Mouse (Mus musculus): Measurements from ENCODE around the gene Lhpp. TPM values are rescaled to one million over a fixed set of nuclear protein-coding genes. Genes with fewer than 3 reads are reported as not detected.

Lhpp gene
- polyA plus RNA-seq, 1 experiment = 6.5 TPM

- no peak overlapping the region for H3K4me3 ChIP-seq (ENCODE audit: insufficient read depth, low read length)
- TF ChIP-seq CTCF (IDR thresholded peaks at IDR 0.05; ENCODE audit: borderline replicate concordance, insufficient read depth, low read length) (no peak), POLR2A (IDR thresholded peaks at IDR 0.05; ENCODE audit: low read depth, low read length) (no peak)
- H3K4me1 ChIP-seq (ENCODE audit: control insufficient read depth, insufficient read depth, low read length) = no peaks in the 10 kb centered on the region
- H3K27ac ChIP-seq (ENCODE audit: insufficient read depth, low read length) = no peak overlapping the region
These were observed 128.4 kb downstream of the Lhpp start for GRCm38 (mm10) chr7:132738844-132739243.

- no peak overlapping the region for H3K4me3 ChIP-seq (ENCODE audit: insufficient read depth, low read length)
- no peak overlapping the region for H3K27ac ChIP-seq (ENCODE audit: insufficient read depth, low read length)
- H3K4me1 ChIP-seq (ENCODE audit: control insufficient read depth, insufficient read depth, low read length) = no peaks in the 10 kb centered on the region
- no peak for TF ChIP-seq POLR2A (IDR thresholded peaks at IDR 0.05; ENCODE audit: low read depth, low read length)
- no peak for TF ChIP-seq CTCF (IDR thresholded peaks at IDR 0.05; ENCODE audit: borderline replicate concordance, insufficient read depth, low read length)
These were observed 129.4 kb downstream of the Lhpp start for GRCm38 (mm10) chr7:132739829-132740228.

- Histone ChIP-seq H3K27ac (ENCODE audit: insufficient read depth, low read length) (no peak overlapping the region), H3K4me1 (ENCODE audit: control insufficient read depth, insufficient read depth, low read length) (no peaks in the 10 kb centered on the region), H3K4me3 (ENCODE audit: insufficient read depth, low read length) (no peak overlapping the region)
- TF ChIP-seq CTCF (IDR thresholded peaks at IDR 0.05; ENCODE audit: borderline replicate concordance, insufficient read depth, low read length) (no peak), POLR2A (IDR thresholded peaks at IDR 0.05; ENCODE audit: low read depth, low read length) (no peak)
These were observed 132.5 kb downstream of the Lhpp start for GRCm38 (mm10) chr7:132742912-132743311.

- TF ChIP-seq POLR2A (IDR thresholded peaks at IDR 0.05; ENCODE audit: low read depth, low read length) (no peak), CTCF (IDR thresholded peaks at IDR 0.05; ENCODE audit: borderline replicate concordance, insufficient read depth, low read length) (no peak)
- Histone ChIP-seq H3K4me1 (ENCODE audit: control insufficient read depth, insufficient read depth, low read length) (no peaks in the 10 kb centered on the region), H3K4me3 (ENCODE audit: insufficient read depth, low read length) (no peak overlapping the region), H3K27ac (ENCODE audit: insufficient read depth, low read length) (no peak overlapping the region)
These were observed 136.7 kb downstream of the Lhpp start for GRCm38 (mm10) chr7:132747096-132747495.

GRCm38 (mm10) chr7:132748076-132748769 lies 137.8 kb downstream of the Lhpp start:
- no peak overlapping the region for H3K27ac ChIP-seq (ENCODE audit: insufficient read depth, low read length)
- H3K4me1 ChIP-seq (ENCODE audit: control insufficient read depth, insufficient read depth, low read length) = no peaks in the 10 kb centered on the region
- H3K4me3 ChIP-seq (ENCODE audit: insufficient read depth, low read length) = no peak overlapping the region
- no peak for TF ChIP-seq POLR2A (IDR thresholded peaks at IDR 0.05; ENCODE audit: low read depth, low read length)
- TF ChIP-seq CTCF (IDR thresholded peaks at IDR 0.05; ENCODE audit: borderline replicate concordance, insufficient read depth, low read length) = no peak

- TF ChIP-seq CTCF (IDR thresholded peaks at IDR 0.05; ENCODE audit: borderline replicate concordance, insufficient read depth, low read length) (no peak), POLR2A (IDR thresholded peaks at IDR 0.05; ENCODE audit: low read depth, low read length) (no peak)
- Histone ChIP-seq H3K4me1 (ENCODE audit: control insufficient read depth, insufficient read depth, low read length) (no peaks in the 10 kb centered on the region), H3K27ac (ENCODE audit: insufficient read depth, low read length) (no peak overlapping the region), H3K4me3 (ENCODE audit: insufficient read depth, low read length) (no peak overlapping the region)
These were observed 139.1 kb downstream of the Lhpp start for GRCm38 (mm10) chr7:132749504-132749903.

GRCm38 (mm10) chr7:132751716-132752115 lies 141.3 kb downstream of the Lhpp start:
- Histone ChIP-seq H3K27ac (ENCODE audit: insufficient read depth, low read length) (no peak overlapping the region), H3K4me1 (ENCODE audit: control insufficient read depth, insufficient read depth, low read length) (no peaks in the 10 kb centered on the region), H3K4me3 (ENCODE audit: insufficient read depth, low read length) (no peak overlapping the region)
- TF ChIP-seq POLR2A (IDR thresholded peaks at IDR 0.05; ENCODE audit: low read depth, low read length) (no peak), CTCF (IDR thresholded peaks at IDR 0.05; ENCODE audit: borderline replicate concordance, insufficient read depth, low read length) (no peak)

- no peaks in the 10 kb centered on the region for H3K4me1 ChIP-seq (ENCODE audit: control insufficient read depth, insufficient read depth, low read length)
- no peak overlapping the region for H3K4me3 ChIP-seq (ENCODE audit: insufficient read depth, low read length)
- no peak overlapping the region for H3K27ac ChIP-seq (ENCODE audit: insufficient read depth, low read length)
- no peak for TF ChIP-seq POLR2A (IDR thresholded peaks at IDR 0.05; ENCODE audit: low read depth, low read length)
- no peak for TF ChIP-seq CTCF (IDR thresholded peaks at IDR 0.05; ENCODE audit: borderline replicate concordance, insufficient read depth, low read length)
These were observed 143.3 kb downstream of the Lhpp start for GRCm38 (mm10) chr7:132753518-132754388.

GRCm38 (mm10) chr7:132754389-132754750 lies 143.9 kb downstream of the Lhpp start:
- Histone ChIP-seq H3K4me3 (ENCODE audit: insufficient read depth, low read length) (no peak overlapping the region), H3K27ac (ENCODE audit: insufficient read depth, low read length) (no peak overlapping the region), H3K4me1 (ENCODE audit: control insufficient read depth, insufficient read depth, low read length) (no peaks in the 10 kb centered on the region)
- TF ChIP-seq POLR2A (IDR thresholded peaks at IDR 0.05; ENCODE audit: low read depth, low read length) (no peak), CTCF (IDR thresholded peaks at IDR 0.05; ENCODE audit: borderline replicate concordance, insufficient read depth, low read length) (no peak)

Other genes starting within 250 kb of the Lhpp start
- gene Oat, start 34.2 kb upstream of the Lhpp start, polyA plus RNA-seq (2011; ENCODE audit: insufficient read length, low read depth, missing spikeins) = 241 and 272 TPM in 2 replicates
- gene Nkx1-2, start 11.0 kb upstream of the Lhpp start, polyA plus RNA-seq (2011; ENCODE audit: insufficient read length, low read depth, missing spikeins) = not detected in 2 replicates
- 10.3 and 12.5 TPM in 2 replicates for gene Fam53b, start 203.2 kb downstream of the Lhpp start, polyA plus RNA-seq (2011; ENCODE audit: insufficient read length, low read depth, missing spikeins)
- gene Eef1akmt2, start 242.0 kb downstream of the Lhpp start, polyA plus RNA-seq (2011; ENCODE audit: insufficient read length, low read depth, missing spikeins) = 34.4 and 38.1 TPM in 2 replicates
- 50.1 and 51.8 TPM in 2 replicates for gene Abraxas2, start 248.6 kb downstream of the Lhpp start, polyA plus RNA-seq (2011; ENCODE audit: insufficient read length, low read depth, missing spikeins)